Mouse (Mus musculus) gastrocnemius, postnatal 25 days (tissue): Measurements from ENCODE around the gene Fzr1. TPM values are rescaled to one million over a fixed set of nuclear protein-coding genes. Genes with fewer than 3 reads are reported as not detected.

Source experiments
- DNase-seq: peaks from one replicate; pipeline ENCODE4 v3.0.0; 2022
- microRNA-seq, 2 experiments: library from miRNA; unstranded; fragments of <30 nt; microRNA quantifications; one replicate each; pipeline ENCODE4 v1.2.0; 2021; ENCODE audit warnings: borderline replicate concordance in 2 of 2
- total RNA-seq, 2 experiments: library from RNA; stranded (reverse); gene quantifications; 1 replicate in 1 of 2; 2 replicates in 1 of 2; pipeline ENCODE4 v1.2.3; 2021

Fzr1 gene
- total RNA-seq, 2 experiments from 2014 or later: 13.5 to 14.0 TPM

DNA sequence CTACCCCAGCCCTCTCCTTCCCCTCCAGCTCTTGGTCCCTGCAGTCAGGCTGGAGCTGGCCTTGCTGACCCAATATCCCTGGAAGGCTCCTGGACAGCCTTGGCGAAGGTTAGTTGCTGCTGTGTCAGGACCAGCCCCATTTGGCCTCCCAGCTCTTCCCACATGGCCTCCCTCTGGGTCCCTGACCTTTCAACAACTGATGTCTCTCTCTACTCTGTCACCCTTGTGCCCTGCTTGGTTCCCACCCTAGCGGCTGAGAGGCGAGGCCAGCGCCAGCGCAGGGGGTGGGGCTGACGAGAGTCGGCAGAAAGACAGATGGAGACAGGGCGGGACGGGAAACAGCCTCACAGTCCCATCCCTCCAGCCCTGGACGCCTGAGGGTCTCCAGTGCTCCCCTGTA, 49.9 kb downstream of the Fzr1 start, which contains the start of gene Tbxa2r:
TSS of gene Tbxa2r (plus strand) at position 346 of the 400 bp plus-strand sequence.
- peak; percentile 70 for DNase-seq

DNA sequence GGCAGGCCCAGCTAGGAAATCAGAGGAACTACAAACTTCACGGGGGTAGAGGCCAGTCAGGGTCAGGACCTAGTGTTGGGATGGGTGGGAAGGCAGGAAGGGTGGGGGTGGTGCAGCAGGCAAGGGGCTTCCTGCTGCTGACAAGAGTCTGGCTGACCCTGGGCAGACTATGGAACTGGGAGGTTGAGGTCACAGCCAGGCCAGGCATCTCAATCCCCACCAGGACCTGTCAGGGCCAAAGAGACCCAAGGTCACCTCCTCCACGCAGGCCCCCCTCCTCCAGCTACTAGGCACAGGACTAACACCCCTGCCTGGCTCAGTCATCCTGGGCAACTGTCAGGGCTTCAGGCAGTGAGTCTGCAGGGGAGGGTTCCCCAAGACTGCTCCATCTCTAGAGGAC, 50.4 kb downstream of the Fzr1 start:
- DNase-seq: no peak

DNA sequence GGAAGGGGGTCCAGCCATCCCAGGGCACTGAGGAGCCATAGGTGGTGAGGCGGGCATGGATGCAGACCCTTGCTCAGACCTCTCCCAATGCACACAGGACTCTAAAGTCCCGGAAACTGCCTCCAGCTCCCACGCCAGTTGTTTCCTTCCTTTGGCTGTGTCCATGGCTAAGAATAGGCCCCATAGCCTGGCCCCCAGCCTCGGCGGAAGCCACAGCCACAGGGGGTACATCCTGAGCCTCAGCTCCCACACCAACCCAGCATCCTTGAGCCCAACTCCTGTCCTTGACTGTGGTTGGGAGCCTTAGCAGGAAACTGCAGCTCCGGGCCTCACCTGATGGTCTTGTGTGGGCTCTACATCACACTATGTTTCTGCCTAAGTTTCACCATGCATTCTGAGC, 51.5 kb downstream of the Fzr1 start:
- DNase-seq: no peak

DNA sequence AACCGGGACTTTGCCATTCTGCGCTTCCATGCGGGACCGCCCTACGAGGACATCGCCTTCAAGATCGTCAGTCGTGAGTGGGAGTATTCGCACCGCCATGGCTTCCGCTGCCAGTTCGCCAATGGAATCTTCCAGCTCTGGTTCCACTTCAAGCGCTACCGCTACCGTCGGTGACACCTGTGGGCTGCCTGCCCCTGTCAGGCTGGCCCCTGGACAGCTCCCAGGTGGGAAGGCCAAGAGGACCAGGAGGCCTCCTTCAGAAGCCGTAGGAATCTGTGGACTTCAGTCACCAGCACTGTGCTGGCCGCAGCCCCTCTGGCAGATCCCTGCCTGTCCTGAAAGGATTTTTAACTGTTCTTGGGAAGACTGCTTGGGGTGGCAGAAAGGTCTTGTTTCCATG, 52.5 kb downstream of the Fzr1 start:
- no peak for DNase-seq

DNA sequence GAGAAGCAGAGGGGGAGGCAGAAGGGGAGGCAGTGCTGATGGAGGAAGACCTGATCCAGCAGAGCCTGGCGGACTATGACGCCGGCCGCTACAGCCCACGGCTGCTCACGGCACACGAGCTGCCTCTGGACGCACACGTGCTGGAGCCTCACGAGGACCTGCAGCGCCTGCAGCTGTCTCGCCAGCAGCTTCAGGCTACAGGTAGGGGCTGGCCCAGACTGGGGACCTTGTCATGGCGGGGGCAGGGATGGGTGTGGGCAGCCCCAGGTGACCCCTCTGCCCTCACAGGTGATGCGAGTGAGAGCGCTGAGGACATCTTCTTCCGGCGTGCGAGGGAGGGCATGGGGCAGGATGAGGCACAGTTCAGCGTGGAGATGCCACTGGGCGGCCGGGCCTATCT, 53.1 kb downstream of the Fzr1 start:
- DNase-seq: no peak

DNA sequence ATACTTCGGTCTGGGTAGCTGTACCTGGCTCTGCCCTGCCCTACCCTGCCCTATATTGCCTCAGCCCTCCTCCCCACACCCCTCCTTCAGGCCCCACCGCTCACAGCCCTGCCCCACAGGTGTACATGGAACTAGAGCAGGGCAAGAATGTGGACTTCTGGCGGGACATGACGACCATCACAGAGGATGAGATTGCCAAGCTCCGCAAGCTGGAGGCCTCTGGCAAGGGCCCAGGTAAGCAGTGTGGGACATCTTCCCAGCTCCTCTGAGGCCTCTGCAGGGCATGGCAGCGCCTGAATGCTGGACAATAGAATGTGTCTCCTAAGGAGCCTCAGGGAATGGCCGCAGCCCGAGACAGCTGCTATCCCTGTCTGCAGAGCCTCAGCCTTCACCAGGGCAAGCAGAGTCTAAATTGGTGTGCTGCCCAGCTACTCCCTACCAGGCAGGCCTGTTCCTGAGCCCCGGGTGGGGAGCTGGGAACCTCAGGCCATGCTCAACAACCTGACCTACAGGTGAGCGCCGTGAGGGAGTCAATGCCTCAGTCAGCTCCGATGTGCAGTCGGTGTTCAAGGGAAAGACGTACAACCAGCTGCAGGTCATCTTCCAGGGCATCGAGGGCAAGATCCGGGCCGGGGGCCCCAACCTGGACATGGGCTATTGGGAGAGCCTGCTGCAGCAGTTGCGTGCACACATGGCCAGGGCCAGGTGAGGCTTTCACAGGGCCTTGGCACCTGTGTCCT, 54.4 kb downstream of the Fzr1 start:
- no peak for DNase-seq

DNA sequence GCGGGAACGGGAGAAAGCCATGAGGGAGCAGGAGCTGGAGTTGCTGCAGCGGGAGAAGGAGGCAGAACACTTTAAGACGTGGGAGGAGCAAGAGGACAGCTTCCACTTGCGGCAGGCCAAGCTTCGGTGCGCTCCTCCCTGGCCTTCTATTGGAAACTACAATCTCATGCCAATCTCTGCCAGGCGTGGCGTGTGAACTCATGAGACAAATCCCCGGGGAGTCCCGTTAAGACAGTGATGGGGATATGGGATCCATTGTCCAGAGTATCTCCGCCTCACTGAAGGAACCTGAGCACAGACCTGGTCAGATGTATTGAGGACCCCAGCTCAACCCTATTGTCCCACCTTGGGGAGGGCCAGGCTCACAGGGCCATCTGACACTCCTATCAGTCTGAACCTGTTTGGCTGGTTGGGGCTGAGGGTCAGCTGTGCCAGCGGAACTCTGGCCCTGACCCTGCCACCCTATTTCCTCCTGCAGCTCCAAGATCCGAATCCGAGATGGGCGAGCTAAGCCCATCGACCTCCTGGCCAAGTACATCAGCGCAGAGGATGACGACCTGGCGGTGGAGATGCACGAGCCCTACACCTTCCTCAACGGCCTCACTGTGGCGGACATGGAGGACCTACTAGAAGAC, 55.1 kb downstream of the Fzr1 start:
- DNase-seq: no peak

DNA sequence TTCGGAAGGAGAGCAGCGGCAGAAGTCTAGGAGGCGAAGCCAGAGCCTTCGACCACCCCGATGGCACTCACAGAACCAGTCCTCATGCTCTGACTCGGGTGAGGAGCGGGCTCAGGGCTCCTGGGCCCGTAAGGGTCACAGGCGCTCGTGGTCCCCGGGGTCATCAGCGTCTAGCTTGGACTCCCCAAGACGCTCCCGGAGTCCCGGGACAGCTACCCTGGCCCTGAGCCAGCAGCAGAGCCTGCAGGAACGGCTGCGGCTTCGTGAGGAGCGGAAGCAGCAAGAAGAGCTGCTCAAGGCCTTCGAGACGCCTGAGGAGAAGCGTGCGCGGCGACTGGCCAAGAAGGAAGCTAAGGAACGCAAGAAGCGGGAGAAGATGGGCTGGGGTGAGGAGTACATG, 55.9 kb downstream of the Fzr1 start:
- DNase-seq: no peak

DNA sequence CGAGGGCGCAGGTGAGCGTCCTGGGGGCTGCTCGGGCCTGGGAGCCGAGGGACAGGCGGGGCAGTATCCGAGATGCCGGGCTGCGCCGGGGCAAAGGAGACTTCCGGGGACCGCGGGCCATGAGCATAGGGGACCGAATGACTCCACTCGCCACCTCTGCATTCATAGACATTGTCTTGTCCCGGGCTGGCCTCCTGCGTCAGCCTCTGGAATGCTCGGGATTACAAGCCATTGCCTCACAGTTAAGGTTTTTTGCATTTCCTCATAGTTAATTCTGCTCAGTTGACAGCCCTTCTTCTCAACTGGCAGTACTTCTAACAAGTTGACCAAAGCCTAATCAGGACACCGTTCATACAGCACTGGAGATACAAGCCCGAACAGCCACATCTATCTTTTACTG, 56.9 kb downstream of the Fzr1 start:
- DNase-seq: no peak

DNA sequence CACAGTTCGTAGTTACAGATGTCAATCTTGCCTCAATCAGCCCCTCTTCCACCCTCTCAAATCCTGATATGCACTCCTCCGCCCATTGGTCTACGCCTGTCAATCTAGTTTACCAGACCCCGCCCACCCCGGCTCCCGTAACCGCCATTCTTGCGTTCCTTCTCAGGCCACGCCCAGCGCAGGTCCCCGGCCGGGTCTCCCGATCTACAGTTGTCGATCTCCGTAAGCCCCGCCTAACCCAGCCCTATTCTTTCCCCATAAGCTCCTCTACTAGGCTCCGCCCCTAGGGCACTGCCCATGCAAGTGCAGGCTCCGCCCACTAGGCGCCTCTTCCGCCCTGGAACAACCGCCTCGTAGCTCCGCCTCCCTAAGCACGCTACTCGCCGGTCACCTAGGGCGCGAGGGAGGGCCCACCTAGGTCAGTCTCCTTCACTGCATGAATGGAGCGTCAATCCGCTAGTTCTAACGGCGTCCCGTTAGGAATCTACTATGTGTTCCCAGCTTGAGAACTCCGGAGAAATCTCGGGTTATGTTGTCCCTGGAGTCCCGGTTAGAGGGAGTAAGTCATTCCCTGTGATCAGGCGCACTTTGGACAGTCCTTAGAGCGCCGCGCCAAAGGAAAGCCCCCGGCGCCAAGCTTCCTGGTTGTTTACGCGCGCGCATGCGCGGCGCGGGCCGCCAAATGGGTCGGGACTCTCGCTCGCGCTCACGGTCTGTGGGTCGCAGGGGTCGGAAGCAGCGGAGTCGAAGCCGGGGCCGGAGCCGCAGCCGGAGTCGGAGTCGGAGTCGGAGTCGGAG, 57.6 kb downstream of the Fzr1 start, which contains the start of gene Cactin:
TSS of gene Cactin (plus strand) at position 554 of the 798 bp plus-strand sequence.
- DNase-seq: peak; percentile 100

DNA sequence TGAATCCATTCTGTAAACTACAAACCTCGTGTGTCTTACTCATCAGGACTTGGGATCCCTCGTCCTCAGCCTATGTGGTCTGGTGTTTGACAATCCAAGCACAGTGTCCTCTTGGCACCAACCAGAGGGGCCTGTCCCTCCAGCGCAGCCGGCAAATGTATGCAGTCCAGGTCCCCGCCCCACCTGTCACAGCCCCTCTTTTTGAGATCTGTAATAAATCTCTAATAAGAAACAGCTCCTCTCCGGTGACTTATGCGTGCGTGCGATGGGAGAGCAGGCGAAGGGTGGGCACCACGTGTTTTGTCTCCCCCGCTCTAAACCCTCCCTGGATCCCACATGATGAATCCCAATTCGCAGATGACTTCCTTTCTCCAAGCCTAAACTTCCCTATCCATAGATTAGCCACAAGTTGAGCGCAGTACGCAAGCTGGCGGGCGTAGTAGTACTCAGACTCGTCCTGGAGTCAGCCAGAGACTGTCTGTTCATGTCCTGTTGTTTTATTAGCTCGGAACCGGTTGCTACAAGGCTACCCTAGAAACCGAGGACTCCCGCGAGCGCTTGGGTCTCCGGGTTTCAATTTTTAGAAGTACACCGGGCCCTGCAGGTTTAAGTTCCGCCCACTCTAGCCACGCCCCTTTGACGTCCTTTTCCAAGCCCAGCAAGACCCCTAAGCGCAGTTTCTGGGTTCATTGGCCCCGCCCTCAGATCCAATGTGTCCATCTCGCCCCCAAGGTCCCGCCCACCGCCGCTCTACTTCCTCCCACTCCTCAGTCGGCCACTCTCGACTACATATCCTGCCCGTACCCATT, 58.4 kb downstream of the Fzr1 start:
- no peak for DNase-seq

DNA sequence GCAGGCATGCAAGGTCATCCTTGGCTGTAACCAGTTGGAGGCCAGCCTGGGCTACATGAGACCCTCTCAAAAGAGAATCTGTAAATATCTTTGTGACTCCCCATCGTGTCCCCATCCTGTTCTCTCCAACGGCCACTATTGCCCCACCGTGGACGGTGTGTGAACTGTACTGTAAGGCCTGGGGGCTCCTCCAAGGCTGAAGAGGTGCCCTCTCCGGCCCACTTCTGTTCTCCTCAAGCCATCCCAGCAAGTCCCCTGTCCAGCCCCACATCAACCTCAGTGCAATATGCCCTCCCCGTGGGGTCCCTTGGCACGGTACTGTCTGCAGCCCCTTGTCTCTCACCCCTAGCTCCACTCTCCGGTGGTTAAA, 59.0 kb downstream of the Fzr1 start:
- DNase-seq: no peak

DNA sequence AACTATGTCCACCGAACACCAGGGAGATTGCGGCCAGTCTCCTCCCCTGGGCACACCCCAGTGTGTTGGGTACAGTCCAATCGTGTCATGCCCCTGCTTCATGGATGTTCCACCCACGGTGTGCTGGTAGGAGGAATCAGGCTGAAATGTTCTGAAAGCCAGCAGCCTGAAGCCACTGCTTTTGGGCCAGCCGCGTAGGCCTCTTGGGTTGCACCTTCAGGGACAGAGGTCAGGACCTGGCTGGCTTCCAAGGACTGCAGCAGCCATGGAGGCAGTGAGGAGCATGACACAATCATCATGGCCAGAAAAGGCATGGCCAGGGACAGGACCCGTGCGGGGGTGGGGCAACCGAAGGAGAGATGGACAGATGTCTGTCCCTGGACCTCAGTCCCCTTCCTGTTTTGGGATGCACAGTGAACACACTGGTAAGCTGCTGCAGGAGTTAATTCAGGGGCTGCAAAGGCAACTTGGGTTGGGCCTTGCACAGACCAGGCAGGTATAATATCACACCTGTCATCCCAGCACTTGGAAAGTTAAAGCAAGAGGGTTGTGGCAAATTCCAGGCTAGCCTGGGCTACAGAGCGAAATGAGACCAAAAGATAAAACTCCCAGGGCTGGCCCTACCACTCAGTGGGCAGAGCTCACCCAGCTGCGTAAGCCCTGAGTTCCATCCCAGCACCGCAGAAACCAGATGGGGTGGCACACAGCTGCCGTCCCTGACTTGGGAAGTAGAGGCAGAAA, 59.6 kb downstream of the Fzr1 start:
- no peak for DNase-seq

DNA sequence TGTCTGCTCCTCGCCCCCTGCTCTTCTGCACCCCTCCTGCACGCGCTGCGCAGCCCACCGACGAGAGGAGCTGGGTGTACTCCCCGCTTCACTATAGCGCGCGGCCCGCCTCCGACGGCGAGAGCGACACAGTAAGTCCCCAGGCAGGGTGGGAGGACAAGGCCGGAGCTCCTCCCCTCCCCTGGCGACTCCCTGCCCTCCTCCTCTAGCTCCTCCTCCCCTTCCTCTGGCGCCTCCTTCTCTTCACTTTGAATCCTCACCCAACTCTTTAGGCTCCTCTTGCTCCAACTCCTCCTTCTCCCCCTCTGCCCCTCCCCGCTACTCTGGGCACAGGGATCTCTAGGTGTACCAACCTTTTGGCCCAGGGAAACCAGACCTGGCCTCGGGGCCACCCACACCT, 61.0 kb downstream of the Fzr1 start:
- DNase-seq: no peak

DNA sequence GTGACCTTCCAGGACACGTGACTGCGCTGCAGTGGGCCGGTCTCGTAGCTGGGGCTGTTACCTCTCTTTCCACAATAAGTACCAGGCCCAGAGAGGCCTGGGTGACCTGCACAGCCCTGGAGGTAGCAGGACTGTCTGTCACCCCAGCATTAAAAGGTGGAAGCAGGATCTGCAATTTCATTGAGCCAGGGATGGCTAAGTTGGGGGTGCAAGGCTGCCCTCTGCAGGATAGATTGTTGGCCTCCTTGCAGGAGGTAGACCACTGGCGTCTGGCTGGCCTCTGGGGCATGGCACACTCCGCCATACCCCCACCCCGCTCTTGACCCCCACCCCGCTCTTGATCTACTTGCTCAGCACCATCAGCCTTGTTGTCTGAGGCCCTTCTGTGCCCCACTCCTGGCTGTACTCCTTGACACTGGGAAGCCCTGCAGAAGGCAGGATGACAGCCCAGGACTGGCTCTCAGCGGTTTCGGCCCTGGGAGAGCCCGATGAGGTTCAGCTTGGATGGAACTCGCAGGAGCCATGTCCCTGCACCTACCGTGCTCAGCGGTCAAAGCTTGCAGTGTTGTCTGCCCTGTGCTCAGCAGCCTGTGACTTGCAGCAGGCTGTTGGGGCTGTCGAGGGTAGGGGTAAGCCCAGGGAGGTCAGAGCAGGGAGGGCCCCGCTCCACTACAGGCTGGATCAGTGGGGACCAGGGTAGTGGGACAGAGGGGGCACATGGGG, 61.8 kb downstream of the Fzr1 start:
- DNase-seq: no peak

Small RNA genes lying within 50 kb of the gene (microRNA-seq; reads per million reads assigned to microRNA genes)
- gene Mir1191b (0.53 to 2.9 reads per million in 2 experiments), gene Mir6913 (0 to 0.79 reads per million in 2 experiments)

Other genes starting within 250 kb of the Fzr1 start
- gene Zbtb7a, start 243.3 kb downstream of the Fzr1 start, total RNA-seq: 10 to 100 TPM; 21.4 to 22.3 TPM
- 10 to 100 TPM; 11.7 to 14.2 TPM for gene Pias4, start 210.6 kb downstream of the Fzr1 start, total RNA-seq
- gene Eef2, start 201.9 kb downstream of the Fzr1 start, total RNA-seq: 100 to 1,000 TPM; 838 to 862 TPM
- gene Dapk3, start 195.5 kb downstream of the Fzr1 start, total RNA-seq: 10 to 100 TPM; 22.3 to 22.4 TPM
- gene 4930442H23Rik, start 194.7 kb downstream of the Fzr1 start, total RNA-seq: not detected
- gene Nmrk2, start 176.5 kb downstream of the Fzr1 start, total RNA-seq: 10 to 100 TPM; 41.1 to 57.7 TPM
- gene Atcay, start 147.7 kb downstream of the Fzr1 start, total RNA-seq: not detected
- 1 to 10 TPM; 1.9 to 3.0 TPM for gene Zfr2, start 145.4 kb downstream of the Fzr1 start, total RNA-seq
- under 1 TPM; 0.13 to 0.23 TPM for gene Matk, start 125.6 kb downstream of the Fzr1 start, total RNA-seq
- gene Mrpl54, start 111.6 kb downstream of the Fzr1 start, total RNA-seq: 10 to 100 TPM; 87.0 to 90.0 TPM
- 100 to 1,000 TPM; 102 to 106 TPM for gene Apba3, start 111.6 kb downstream of the Fzr1 start, total RNA-seq
- not detected for gene Tjp3, start 86.9 kb downstream of the Fzr1 start, total RNA-seq
- 10 to 100 TPM; 20.3 to 20.6 TPM for gene Pip5k1c, start 85.6 kb downstream of the Fzr1 start, total RNA-seq
- 1 to 10 TPM; 7.9 to 8.3 TPM for gene Cactin, start 57.4 kb downstream of the Fzr1 start, total RNA-seq
- under 1 TPM; 0.83 to 1.00 TPM for gene Tbxa2r, start 49.8 kb downstream of the Fzr1 start, total RNA-seq
- 1 to 10 TPM; 1.0 to 1.3 TPM for gene Gipc3, start 35.2 kb downstream of the Fzr1 start, total RNA-seq
- gene Hmg20b, start 28.0 kb downstream of the Fzr1 start, total RNA-seq: 10 to 100 TPM; 22.9 to 29.6 TPM
- gene Mfsd12, start 21.0 kb downstream of the Fzr1 start, total RNA-seq: 1 to 10 TPM; 2.3 to 2.9 TPM
- gene 4930404N11Rik, start 12.7 kb downstream of the Fzr1 start, total RNA-seq: under 1 TPM; 0.48 to 0.49 TPM
- gene Dohh, start 5.9 kb upstream of the Fzr1 start, total RNA-seq: 10 to 100 TPM; 41.1 to 41.2 TPM
- 1 to 10 TPM in 1 of 2 experiments, under 1 TPM in 1; 0.78 to 1.0 TPM for gene Gm48551, start 6.0 kb upstream of the Fzr1 start, total RNA-seq
- under 1 TPM in 1 of 2 experiments, not detected in 1; 0.59 TPM for gene Gm48552, start 10.5 kb upstream of the Fzr1 start, total RNA-seq
- gene Smim24, start 14.5 kb upstream of the Fzr1 start, total RNA-seq: under 1 TPM in 1 of 2 experiments, not detected in 1; 0.67 TPM
- 100 to 1,000 TPM; 215 to 268 TPM for gene Nfic, start 77.1 kb upstream of the Fzr1 start, total RNA-seq
- gene Celf5, start 104.2 kb upstream of the Fzr1 start, total RNA-seq: under 1 TPM in 1 of 2 experiments, not detected in 1; 0.24 TPM
- gene Ncln, start 117.9 kb upstream of the Fzr1 start, total RNA-seq: 10 to 100 TPM; 34.2 to 47.8 TPM
- under 1 TPM; 0.99 to 1.00 TPM for gene S1pr4, start 121.6 kb upstream of the Fzr1 start, total RNA-seq
- gene Gna15, start 145.7 kb upstream of the Fzr1 start, total RNA-seq: under 1 TPM; 0.36 to 0.62 TPM
- gene Gna11, start 166.7 kb upstream of the Fzr1 start, total RNA-seq: 10 to 100 TPM; 24.8 to 25.9 TPM
- gene Aes, start 181.0 kb upstream of the Fzr1 start, total RNA-seq: 100 to 1,000 TPM; 845 to 891 TPM
- gene Tle2, start 196.0 kb upstream of the Fzr1 start, total RNA-seq: 1 to 10 TPM; 5.3 to 6.2 TPM
- 1 to 10 TPM; 3.9 to 6.8 TPM for gene Tle6, start 222.6 kb upstream of the Fzr1 start, total RNA-seq
- 1 to 10 TPM; 1.8 to 2.5 TPM for gene BC025920, start 227.8 kb upstream of the Fzr1 start, total RNA-seq
- gene Sirt6, start 249.3 kb upstream of the Fzr1 start, total RNA-seq: 1 to 10 TPM; 3.8 to 5.2 TPM